Mouse (Mus musculus) limb, embryonic 14.5 days (tissue): ENCODE results near the gene Unc93b1. TPM values are rescaled to one million over a fixed set of nuclear protein-coding genes. Genes with fewer than 3 reads are reported as not detected.

Experiments used
- ATAC-seq: fragments of 200-750 bp; cut with Nextera tagmentation; 2 replicates; pipeline ENCODE4 v1.8.0; 2017; ENCODE audit warnings: low read depth, moderate number of reproducible peaks, moderate TSS enrichment; ENCODE audit not compliant: low FRiP score
- DNase-seq: peaks from one replicate; pipeline ENCODE4 v3.0.0-alpha.2; 2015; ENCODE audit warnings: low spot score
- H3K27ac ChIP-seq: fragments of 300-500 bp; sonication (generic); replicated peaks from 2 replicates; pipeline ENCODE4 v1.5.1; 2014; ENCODE audit warnings: low read depth, mild to moderate bottlenecking, low read length, moderate library complexity, mixed read lengths
- H3K27me3 ChIP-seq: fragments of 300-500 bp; sonication (generic); 2 replicates; pipeline ENCODE4 v1.6.1; 2014; ENCODE audit warnings: low read length, mixed read lengths; ENCODE audit not compliant: control insufficient read depth, insufficient read depth
- H3K36me3 ChIP-seq: fragments of 300-500 bp; sonication (generic); 2 replicates; pipeline ENCODE4 v1.6.1; 2014; ENCODE audit warnings: mild to moderate bottlenecking, low read length, moderate library complexity, mixed read lengths; ENCODE audit not compliant: control insufficient read depth, insufficient read depth
- H3K4me1 ChIP-seq: fragments of 300-500 bp; sonication (generic); 2 replicates; pipeline ENCODE4 v1.6.1; 2014; ENCODE audit warnings: antibody characterized with exemption, low read length, mixed read lengths; ENCODE audit not compliant: control insufficient read depth, insufficient read depth
- H3K4me2 ChIP-seq: fragments of 300-500 bp; sonication (generic); replicated peaks from 2 replicates; pipeline ENCODE4 v1.6.1; 2014; ENCODE audit warnings: low read depth, mild to moderate bottlenecking, low read length, moderate library complexity; ENCODE audit not compliant: severe bottlenecking
- H3K4me3 ChIP-seq: fragments of 300-500 bp; sonication (generic); replicated peaks from 2 replicates; pipeline ENCODE4 v1.5.1; 2014; ENCODE audit warnings: low read length
- H3K9ac ChIP-seq: fragments of 300-500 bp; sonication (generic); 2 replicates; pipeline ENCODE4 v1.6.1; 2014; ENCODE audit warnings: mild to moderate bottlenecking, low read depth, low read length, moderate library complexity; ENCODE audit not compliant: severe bottlenecking
- H3K9me3 ChIP-seq: fragments of 300-500 bp; sonication (generic); 2 replicates; pipeline ENCODE4 v1.6.1; 2016; ENCODE audit warnings: low read length; ENCODE audit not compliant: control insufficient read depth
- POLR2A ChIP-seq: fragments of 200-500 bp; IDR thresholded peaks from 2 replicates; pipeline ENCODE4 v1.8.0; 2012; ENCODE audit warnings: inconsistent platforms, mild to moderate bottlenecking, moderate library complexity, borderline replicate concordance; ENCODE audit not compliant: insufficient read depth, insufficient read length; ENCODE audit errors: extremely low read depth
- WGBS: fragments of 180-500 bp; shearing (Covaris S2); extraction: QIAGEN DNeasy Blood & Tissue Kit; methylation state at CpG from one replicate; pipeline ENCODE4 v1.1.7; 2014; 5-methylcytosine and 5-hydroxymethylcytosine counted together
- polyA plus RNA-seq, 2 experiments: library from polyadenylated mRNA; depleted of rRNA in 1 of 2; stranded (reverse) in 1 of 2; unstranded in 1 of 2; fragments of >200 nt; fragmentation: Nextera tagmentation in 1 of 2; extraction: Ambion mirVana in 1 of 2; gene quantifications; 2 replicates each; pipeline versions ENCODE4 v1.2.1 to v1.2.3; 2012 to 2014

The Unc93b1 gene
- polyA plus RNA-seq, 2 experiments: 23.3 to 33.3 TPM

DNA sequence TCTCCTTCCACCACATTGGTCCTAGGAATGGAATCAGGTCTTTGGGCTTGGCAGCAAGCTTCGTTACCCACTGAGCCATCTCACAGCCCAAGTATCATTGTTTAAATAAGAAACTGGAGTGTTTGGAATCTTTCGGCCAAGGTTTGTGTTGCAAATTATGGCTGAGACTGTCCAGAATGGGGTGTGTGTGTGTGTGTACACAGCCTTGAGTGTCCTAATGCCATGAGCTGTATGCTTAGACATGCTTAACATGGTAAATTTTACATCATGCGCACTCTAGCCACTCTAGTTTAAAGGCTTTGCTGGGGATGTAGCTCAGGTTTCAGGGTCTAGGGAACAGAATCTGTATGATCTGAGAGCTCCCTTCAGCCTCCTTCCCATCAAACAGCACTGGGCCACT is 60.5 kb downstream of the Unc93b1 start:
- Histone ChIP-seq H3K4me1 (peaks cover 4% of the 10 kb centered on the region; the same call in 1 of the 2 replicates), H3K4me2 (no peak overlapping the region), H3K27ac (no peak overlapping the region), H3K4me3 (no peak overlapping the region), H3K27me3 (no peaks in the 10 kb centered on the region), H3K9ac (no peak overlapping the region), H3K36me3 (no peaks in the 10 kb centered on the region), H3K9me3 (no peaks in the 10 kb centered on the region)
- 91% methylated on average over 3 of the region's 3 CpGs for WGBS
- DNase-seq (no peak), ATAC-seq (no peak)
- TF ChIP-seq POLR2A: no peak

DNA sequence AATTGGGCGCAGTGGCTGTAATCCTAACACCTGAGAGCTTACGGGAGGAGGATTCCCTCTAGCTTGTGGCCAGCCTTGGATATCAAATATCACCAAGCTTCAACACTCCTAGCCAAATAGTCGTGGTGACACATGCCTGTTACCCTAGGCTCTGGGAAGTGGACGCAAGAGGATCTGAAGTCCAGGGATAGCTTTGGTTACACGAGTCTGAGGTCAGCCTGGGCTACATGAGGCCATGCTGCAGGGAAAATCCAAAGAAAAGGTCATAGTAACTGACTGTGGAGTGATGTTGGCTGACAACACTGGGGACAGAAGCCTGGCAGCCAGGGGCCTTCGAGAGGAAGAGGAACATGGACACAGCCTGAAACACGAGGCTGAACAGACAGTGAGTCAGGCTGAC is 61.1 kb downstream of the Unc93b1 start:
- no peak overlapping the region for H3K27ac ChIP-seq
- H3K27me3 ChIP-seq: no peaks in the 10 kb centered on the region
- no peaks in the 10 kb centered on the region for H3K36me3 ChIP-seq
- 63% methylated on average over 7 of the region's 7 CpGs for WGBS
- peaks cover 7% of the 10 kb centered on the region for H3K4me1 ChIP-seq
- H3K9ac ChIP-seq: no peak overlapping the region
- TF ChIP-seq POLR2A: no peak
- no peak for DNase-seq
- no peak overlapping the region for H3K4me2 ChIP-seq
- no peaks in the 10 kb centered on the region for H3K9me3 ChIP-seq
- H3K4me3 ChIP-seq: no peak overlapping the region
- ATAC-seq: no peak

DNA sequence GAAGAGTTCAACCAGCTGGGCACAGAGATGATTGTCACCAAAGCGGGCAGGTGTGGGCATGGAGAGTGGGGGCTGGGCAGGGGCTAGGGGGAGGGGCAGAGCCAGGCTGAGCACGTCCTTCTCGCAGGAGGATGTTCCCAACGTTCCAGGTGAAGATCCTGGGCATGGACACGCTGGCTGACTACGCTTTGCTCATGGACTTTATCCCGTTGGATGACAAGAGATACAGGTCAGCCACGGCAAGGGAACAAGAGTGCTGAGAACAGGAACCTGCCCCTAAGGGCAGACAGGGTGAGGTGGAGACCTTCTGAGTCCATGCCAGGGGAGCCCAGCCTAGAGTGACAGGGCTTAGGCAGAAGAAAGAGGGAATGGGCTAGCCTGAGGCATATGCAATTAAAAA is 61.8 kb downstream of the Unc93b1 start:
- no peak for ATAC-seq
- Histone ChIP-seq H3K9me3 (no peaks in the 10 kb centered on the region), H3K4me2 (no peak overlapping the region), H3K4me3 (no peak overlapping the region), H3K27me3 (no peaks in the 10 kb centered on the region), H3K27ac (no peak overlapping the region), H3K9ac (no peak overlapping the region), H3K36me3 (no peaks in the 10 kb centered on the region), H3K4me1 (peaks cover 12% of the 10 kb centered on the region)
- 75% methylated on average over 8 of the region's 8 CpGs for WGBS
- no peak for DNase-seq
- TF ChIP-seq POLR2A: no peak

GRCm38 (mm10) chr19:3997231-3997630 is 62.2 kb downstream of the Unc93b1 start:
- WGBS: 64% methylated on average over 8 of the region's 8 CpGs

DNA sequence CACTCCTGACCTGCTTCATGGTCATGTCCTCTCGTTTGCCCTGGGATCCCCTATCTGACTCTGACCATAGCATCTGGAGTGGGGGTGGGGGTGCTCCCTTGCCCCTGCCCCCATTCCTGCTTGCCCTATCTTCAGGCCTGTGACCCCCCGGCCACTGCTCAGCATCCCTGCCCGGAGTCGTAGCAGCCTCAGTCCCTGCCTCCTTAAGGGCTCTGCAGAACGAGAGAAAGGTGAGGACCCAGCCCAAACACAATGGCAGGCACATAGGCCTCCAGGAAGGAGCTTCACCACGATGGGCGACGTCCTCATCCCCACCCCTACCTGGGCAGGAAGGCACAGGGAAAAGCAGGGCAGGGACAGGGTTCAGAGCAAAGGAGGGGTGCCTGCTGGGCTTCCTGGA is 63.3 kb downstream of the Unc93b1 start:
- no peak overlapping the region for H3K4me2 ChIP-seq
- DNase-seq (no peak), ATAC-seq (no peak)
- no peak overlapping the region for H3K9ac ChIP-seq
- peaks cover 12% of the 10 kb centered on the region for H3K4me1 ChIP-seq
- no peaks in the 10 kb centered on the region for H3K27me3 ChIP-seq
- no peaks in the 10 kb centered on the region for H3K36me3 ChIP-seq
- H3K27ac ChIP-seq: no peak overlapping the region
- no peak overlapping the region for H3K4me3 ChIP-seq
- no peak for TF ChIP-seq POLR2A
- 68% methylated on average over 8 of the region's 8 CpGs for WGBS
- H3K9me3 ChIP-seq: no peaks in the 10 kb centered on the region

More at GRCm38 (mm10) chr19:3997231-3997630, 62.2 kb downstream of the Unc93b1 start:
- H3K9me3 ChIP-seq: no peaks in the 10 kb centered on the region
- no peak overlapping the region for H3K9ac ChIP-seq
- H3K36me3 ChIP-seq: no peaks in the 10 kb centered on the region
- no peaks in the 10 kb centered on the region for H3K27me3 ChIP-seq
- ATAC-seq (no peak), DNase-seq (no peak)
- H3K27ac ChIP-seq: no peak overlapping the region
- H3K4me1 ChIP-seq: peaks cover 12% of the 10 kb centered on the region
- no peak overlapping the region for H3K4me3 ChIP-seq
- TF ChIP-seq POLR2A: no peak
- no peak overlapping the region for H3K4me2 ChIP-seq

Other genes starting within 250 kb of the Unc93b1 start
- gene Lrp5, start 248.6 kb upstream of the Unc93b1 start, polyA plus RNA-seq (2012; rRNA removed): 36.3 and 48.4 TPM in 2 replicates
- gene Lrp5, start 248.6 kb upstream of the Unc93b1 start, polyA plus RNA-seq (2014; fragmentation: Nextera tagmentation; extraction: Ambion mirVana): 9.5 and 9.8 TPM in 2 replicates
- gene 1810055G02Rik, start 226.9 kb upstream of the Unc93b1 start, polyA plus RNA-seq (2012; rRNA removed): 76.0 and 94.1 TPM in 2 replicates
- 56.4 and 56.9 TPM in 2 replicates for gene 1810055G02Rik, start 226.9 kb upstream of the Unc93b1 start, polyA plus RNA-seq (2014; fragmentation: Nextera tagmentation; extraction: Ambion mirVana)
- gene Kmt5b, start 167.8 kb upstream of the Unc93b1 start, polyA plus RNA-seq (2012; rRNA removed): 36.5 TPM in 2 replicates
- gene Kmt5b, start 167.8 kb upstream of the Unc93b1 start, polyA plus RNA-seq (2014; fragmentation: Nextera tagmentation; extraction: Ambion mirVana): 25.2 and 31.8 TPM in 2 replicates
- gene Chka, start 83.4 kb upstream of the Unc93b1 start, polyA plus RNA-seq (2012; rRNA removed): 65.4 and 68.6 TPM in 2 replicates
- gene Chka, start 83.4 kb upstream of the Unc93b1 start, polyA plus RNA-seq (2014; fragmentation: Nextera tagmentation; extraction: Ambion mirVana): 32.7 and 37.2 TPM in 2 replicates
- 145 and 191 TPM in 2 replicates for gene Tcirg1, start 28.1 kb upstream of the Unc93b1 start, polyA plus RNA-seq (2012; rRNA removed)
- gene Tcirg1, start 28.1 kb upstream of the Unc93b1 start, polyA plus RNA-seq (2014; fragmentation: Nextera tagmentation; extraction: Ambion mirVana): 36.8 and 37.8 TPM in 2 replicates
- gene Ndufs8, start 22.4 kb upstream of the Unc93b1 start, polyA plus RNA-seq (2012; rRNA removed): 186 and 202 TPM in 2 replicates
- 314 and 322 TPM in 2 replicates for gene Ndufs8, start 22.4 kb upstream of the Unc93b1 start, polyA plus RNA-seq (2014; fragmentation: Nextera tagmentation; extraction: Ambion mirVana)
- gene Aldh3b1, start 5.4 kb upstream of the Unc93b1 start, polyA plus RNA-seq (2012; rRNA removed): 1.8 and 1.9 TPM in 2 replicates
- gene Aldh3b1, start 5.4 kb upstream of the Unc93b1 start, polyA plus RNA-seq (2014; fragmentation: Nextera tagmentation; extraction: Ambion mirVana): 2.6 and 2.9 TPM in 2 replicates
- 0.32 and 0.52 TPM in 2 replicates for gene Aldh3b3, start 23.5 kb downstream of the Unc93b1 start, polyA plus RNA-seq (2012; rRNA removed)
- 0.33 and 0.39 TPM in 2 replicates for gene Aldh3b3, start 23.5 kb downstream of the Unc93b1 start, polyA plus RNA-seq (2014; fragmentation: Nextera tagmentation; extraction: Ambion mirVana)
- 10.7 and 14.5 TPM in 2 replicates for gene Aldh3b2, start 37.1 kb downstream of the Unc93b1 start, polyA plus RNA-seq (2012; rRNA removed)
- 28.1 and 30.3 TPM in 2 replicates for gene Aldh3b2, start 37.1 kb downstream of the Unc93b1 start, polyA plus RNA-seq (2014; fragmentation: Nextera tagmentation; extraction: Ambion mirVana)
- 9.4 and 12.8 TPM in 2 replicates for gene Acy3, start 51.4 kb downstream of the Unc93b1 start, polyA plus RNA-seq (2012; rRNA removed)
- 6.7 and 9.2 TPM in 2 replicates for gene Acy3, start 51.4 kb downstream of the Unc93b1 start, polyA plus RNA-seq (2014; fragmentation: Nextera tagmentation; extraction: Ambion mirVana)
- gene Tbx10, start 57.6 kb downstream of the Unc93b1 start, polyA plus RNA-seq (2012; rRNA removed): 0.08 and 0.12 TPM in 2 replicates
- 0.28 TPM in 1 of 2 replicates, not detected in the other for gene Tbx10, start 57.6 kb downstream of the Unc93b1 start, polyA plus RNA-seq (2014; fragmentation: Nextera tagmentation; extraction: Ambion mirVana)
- gene Nudt8, start 65.4 kb downstream of the Unc93b1 start, polyA plus RNA-seq (2012; rRNA removed): 18.3 and 21.0 TPM in 2 replicates
- 35.8 and 38.9 TPM in 2 replicates for gene Nudt8, start 65.4 kb downstream of the Unc93b1 start, polyA plus RNA-seq (2014; fragmentation: Nextera tagmentation; extraction: Ambion mirVana)
- gene Gm49405, start 65.4 kb downstream of the Unc93b1 start, polyA plus RNA-seq (2012; rRNA removed): 7.0 and 8.0 TPM in 2 replicates
- gene Gm49405, start 65.4 kb downstream of the Unc93b1 start, polyA plus RNA-seq (2014; fragmentation: Nextera tagmentation; extraction: Ambion mirVana): 2.3 and 3.3 TPM in 2 replicates
- 19.6 and 22.4 TPM in 2 replicates for gene Doc2g, start 68.1 kb downstream of the Unc93b1 start, polyA plus RNA-seq (2012; rRNA removed)
- gene Doc2g, start 68.1 kb downstream of the Unc93b1 start, polyA plus RNA-seq (2014; fragmentation: Nextera tagmentation; extraction: Ambion mirVana): 3.4 and 3.9 TPM in 2 replicates
- gene Ndufv1, start 77.6 kb downstream of the Unc93b1 start, polyA plus RNA-seq (2012; rRNA removed): 141 and 157 TPM in 2 replicates
- 193 and 194 TPM in 2 replicates for gene Ndufv1, start 77.6 kb downstream of the Unc93b1 start, polyA plus RNA-seq (2014; fragmentation: Nextera tagmentation; extraction: Ambion mirVana)
- 291 and 325 TPM in 2 replicates for gene Gstp1, start 102.8 kb downstream of the Unc93b1 start, polyA plus RNA-seq (2012; rRNA removed)
- gene Gstp1, start 102.8 kb downstream of the Unc93b1 start, polyA plus RNA-seq (2014; fragmentation: Nextera tagmentation; extraction: Ambion mirVana): 508 and 540 TPM in 2 replicates
- gene Gstp2, start 110.8 kb downstream of the Unc93b1 start, polyA plus RNA-seq (2012; rRNA removed): 10.7 and 10.8 TPM in 2 replicates
- gene Gstp2, start 110.8 kb downstream of the Unc93b1 start, polyA plus RNA-seq (2014; fragmentation: Nextera tagmentation; extraction: Ambion mirVana): 0.87 and 1.7 TPM in 2 replicates
- 0.63 and 0.69 TPM in 2 replicates for gene Gstp3, start 124.4 kb downstream of the Unc93b1 start, polyA plus RNA-seq (2012; rRNA removed)
- 0.41 and 0.47 TPM in 2 replicates for gene Gstp3, start 124.4 kb downstream of the Unc93b1 start, polyA plus RNA-seq (2014; fragmentation: Nextera tagmentation; extraction: Ambion mirVana)
- gene Cabp2, start 146.4 kb downstream of the Unc93b1 start, polyA plus RNA-seq (2012; rRNA removed): not detected in 2 replicates
- not detected in 2 replicates for gene Cabp2, start 146.4 kb downstream of the Unc93b1 start, polyA plus RNA-seq (2014; fragmentation: Nextera tagmentation; extraction: Ambion mirVana)
- gene Cdk2ap2, start 162.0 kb downstream of the Unc93b1 start, polyA plus RNA-seq (2012; rRNA removed): 45.2 and 52.1 TPM in 2 replicates
- gene Cdk2ap2, start 162.0 kb downstream of the Unc93b1 start, polyA plus RNA-seq (2014; fragmentation: Nextera tagmentation; extraction: Ambion mirVana): 67.0 and 67.6 TPM in 2 replicates
- 16.2 and 20.8 TPM in 2 replicates for gene Pitpnm1, start 164.8 kb downstream of the Unc93b1 start, polyA plus RNA-seq (2012; rRNA removed)
- 4.5 and 6.7 TPM in 2 replicates for gene Pitpnm1, start 164.8 kb downstream of the Unc93b1 start, polyA plus RNA-seq (2014; fragmentation: Nextera tagmentation; extraction: Ambion mirVana)
- gene Aip, start 190.7 kb downstream of the Unc93b1 start, polyA plus RNA-seq (2012; rRNA removed): 96.0 and 119 TPM in 2 replicates
- gene Aip, start 190.7 kb downstream of the Unc93b1 start, polyA plus RNA-seq (2014; fragmentation: Nextera tagmentation; extraction: Ambion mirVana): 86.4 and 95.7 TPM in 2 replicates
- gene Gpr152, start 204.6 kb downstream of the Unc93b1 start, polyA plus RNA-seq (2012; rRNA removed): 0.01 and 0.05 TPM in 2 replicates
- not detected in 2 replicates for gene Gpr152, start 204.6 kb downstream of the Unc93b1 start, polyA plus RNA-seq (2014; fragmentation: Nextera tagmentation; extraction: Ambion mirVana)
- gene Cabp4, start 208.8 kb downstream of the Unc93b1 start, polyA plus RNA-seq (2012; rRNA removed): 0.05 and 0.06 TPM in 2 replicates
- gene Cabp4, start 208.8 kb downstream of the Unc93b1 start, polyA plus RNA-seq (2014; fragmentation: Nextera tagmentation; extraction: Ambion mirVana): 0.10 TPM in 2 replicates
- gene Coro1b, start 213.4 kb downstream of the Unc93b1 start, polyA plus RNA-seq (2012; rRNA removed): 229 and 261 TPM in 2 replicates
- gene Coro1b, start 213.4 kb downstream of the Unc93b1 start, polyA plus RNA-seq (2014; fragmentation: Nextera tagmentation; extraction: Ambion mirVana): 148 and 153 TPM in 2 replicates
- gene Ptprcap, start 218.4 kb downstream of the Unc93b1 start, polyA plus RNA-seq (2012; rRNA removed): 7.0 and 8.9 TPM in 2 replicates
- 7.8 and 8.9 TPM in 2 replicates for gene Ptprcap, start 218.4 kb downstream of the Unc93b1 start, polyA plus RNA-seq (2014; fragmentation: Nextera tagmentation; extraction: Ambion mirVana)
- 76.4 and 85.1 TPM in 2 replicates for gene Rps6kb2, start 228.2 kb downstream of the Unc93b1 start, polyA plus RNA-seq (2012; rRNA removed)
- 43.0 and 47.2 TPM in 2 replicates for gene Rps6kb2, start 228.2 kb downstream of the Unc93b1 start, polyA plus RNA-seq (2014; fragmentation: Nextera tagmentation; extraction: Ambion mirVana)
- 2.6 and 5.6 TPM in 2 replicates for gene Carns1, start 240.3 kb downstream of the Unc93b1 start, polyA plus RNA-seq (2012; rRNA removed)
- 1.4 and 1.8 TPM in 2 replicates for gene Carns1, start 240.3 kb downstream of the Unc93b1 start, polyA plus RNA-seq (2014; fragmentation: Nextera tagmentation; extraction: Ambion mirVana)